Mouse (Mus musculus) heart, adult 8-10 months (tissue): ENCODE results near the gene Gm37240. TPM values are rescaled to one million over a fixed set of nuclear protein-coding genes. Genes with fewer than 3 reads are reported as not detected.

Experiments
- DNase-seq: peaks from one replicate; pipeline ENCODE4 v3.0.0; 2022; ENCODE audit warnings: low spot score
- total RNA-seq, 4 experiments: library from RNA; stranded (reverse); gene quantifications; 2 replicates each; pipeline ENCODE4 v1.2.4; 2022

Gm37240 gene
- total RNA-seq, 4 experiments from 2014 or later: 36.8 to 49.5 (median 39.2) TPM

DNA sequence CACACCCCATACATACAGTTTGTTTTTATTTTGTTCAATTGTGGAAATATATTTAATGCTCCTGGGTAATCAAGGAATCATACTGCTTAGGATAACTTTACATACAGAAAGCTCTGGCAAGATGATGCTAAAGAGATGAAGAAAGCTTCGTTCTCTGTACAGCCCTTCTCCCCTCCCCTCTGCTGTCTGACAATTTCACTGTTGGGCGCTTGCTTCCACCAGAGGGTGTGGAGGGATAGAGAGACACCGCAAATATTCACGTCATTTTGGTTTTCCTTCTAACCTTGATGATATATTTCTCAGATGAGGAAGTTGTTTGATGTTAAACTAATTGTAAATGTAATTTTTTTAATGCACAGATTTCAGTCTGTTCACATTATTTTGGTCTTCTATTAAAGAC is 931.5 kb downstream of the Gm37240 start:
- DNase-seq: no peak

DNA sequence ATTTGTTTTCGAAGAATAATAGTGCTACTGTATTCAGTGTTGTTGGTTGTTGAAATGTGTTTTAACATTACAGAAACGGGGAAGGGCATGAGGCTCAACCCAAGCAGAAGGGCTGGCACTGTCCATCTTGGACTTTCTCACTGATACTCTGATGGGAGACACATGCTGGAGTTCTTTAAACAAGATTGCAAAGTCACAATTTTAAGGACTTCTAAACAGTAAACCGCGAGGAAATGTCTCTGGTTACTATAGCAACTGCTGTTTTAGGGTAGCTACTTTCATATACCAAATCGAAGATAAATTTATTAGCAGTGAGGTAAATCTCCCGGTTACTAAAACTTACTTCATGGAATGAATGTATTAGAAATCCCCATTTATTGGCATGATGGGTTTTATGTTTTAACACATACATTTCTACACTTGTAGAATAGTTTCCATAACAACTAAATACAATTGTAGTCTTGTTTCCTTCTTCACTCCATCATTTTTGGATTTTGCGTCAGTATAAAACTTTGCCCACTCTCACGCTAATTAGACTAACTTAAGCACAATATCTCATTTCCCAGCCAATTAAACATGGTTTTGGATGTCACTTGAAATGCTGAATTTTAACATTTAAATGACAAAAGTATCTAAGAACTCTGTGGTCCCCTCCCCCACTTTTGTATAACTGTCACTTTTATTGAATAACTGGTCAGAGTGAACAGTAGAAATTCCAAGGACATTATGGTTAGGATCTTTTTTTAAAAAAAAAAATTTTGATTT is 932.1 kb downstream of the Gm37240 start:
- DNase-seq: no peak

DNA sequence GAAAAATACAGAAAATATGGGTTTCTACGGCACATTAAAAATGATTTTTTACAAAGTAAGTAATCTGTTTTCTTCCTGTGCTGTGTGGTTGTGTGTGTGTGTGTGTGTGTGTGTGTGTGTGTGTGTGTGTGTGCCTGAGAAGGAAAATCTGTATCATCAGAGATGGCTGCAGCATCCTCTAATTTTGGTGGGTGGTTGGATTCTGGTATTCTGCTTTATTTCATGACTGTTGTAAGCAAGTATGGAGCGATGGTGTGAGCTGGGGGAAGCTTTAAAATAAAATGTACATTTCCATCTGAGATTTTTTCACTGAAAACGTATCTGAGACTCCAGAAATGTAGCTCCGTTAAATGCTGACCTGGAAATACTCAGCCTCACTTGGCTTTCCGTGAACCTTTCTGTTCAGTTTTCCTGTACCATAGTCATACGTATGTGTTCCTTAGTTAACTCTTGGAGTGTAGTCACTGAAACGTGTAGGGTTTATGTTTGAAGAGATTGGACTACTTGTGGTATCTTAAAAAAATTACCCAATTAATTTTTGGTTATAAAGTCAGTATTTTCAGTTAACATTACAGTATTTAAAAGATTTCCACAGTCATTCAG is 934.6 kb downstream of the Gm37240 start:
- no peak for DNase-seq

DNA sequence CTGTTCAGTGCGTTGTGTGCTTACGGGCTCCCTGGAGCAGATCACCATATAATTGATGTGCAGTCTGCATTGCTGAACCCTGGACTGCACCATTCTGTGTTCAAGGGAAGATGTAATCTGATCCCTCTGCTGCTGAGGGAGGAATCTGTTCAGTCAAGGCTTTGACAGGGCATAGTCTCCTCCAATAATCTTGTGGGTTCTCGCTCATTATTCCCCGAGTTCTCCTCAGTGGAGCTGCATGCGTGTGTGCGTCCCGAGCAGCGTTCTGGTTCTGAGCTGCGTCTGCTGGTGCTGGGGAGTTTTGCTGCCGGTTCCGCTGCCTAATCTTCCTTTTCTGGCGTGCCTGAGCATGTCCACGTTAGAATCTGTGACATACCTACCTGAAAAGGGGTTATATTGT is 935.2 kb downstream of the Gm37240 start:
- DNase-seq: peak; percentile 55

DNA sequence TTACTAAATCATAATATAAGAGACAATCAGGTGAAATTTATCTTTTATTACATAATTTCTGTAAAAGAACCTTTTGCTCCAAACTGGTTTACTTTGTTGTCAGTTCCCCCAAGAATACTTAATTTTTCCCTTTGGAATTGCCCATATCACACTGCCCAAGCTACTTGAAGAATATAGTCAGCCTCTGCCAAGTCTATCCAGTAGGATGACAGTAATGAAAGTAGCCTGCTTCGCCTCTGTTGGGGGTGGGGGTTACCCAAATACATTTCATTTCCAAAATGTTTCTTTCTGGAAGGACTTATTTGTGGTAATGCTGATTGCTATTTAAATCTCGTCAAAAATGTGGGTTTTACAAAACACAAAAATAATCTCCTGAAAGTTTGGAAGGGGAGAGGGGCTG is 935.6 kb downstream of the Gm37240 start:
- no peak for DNase-seq

DNA sequence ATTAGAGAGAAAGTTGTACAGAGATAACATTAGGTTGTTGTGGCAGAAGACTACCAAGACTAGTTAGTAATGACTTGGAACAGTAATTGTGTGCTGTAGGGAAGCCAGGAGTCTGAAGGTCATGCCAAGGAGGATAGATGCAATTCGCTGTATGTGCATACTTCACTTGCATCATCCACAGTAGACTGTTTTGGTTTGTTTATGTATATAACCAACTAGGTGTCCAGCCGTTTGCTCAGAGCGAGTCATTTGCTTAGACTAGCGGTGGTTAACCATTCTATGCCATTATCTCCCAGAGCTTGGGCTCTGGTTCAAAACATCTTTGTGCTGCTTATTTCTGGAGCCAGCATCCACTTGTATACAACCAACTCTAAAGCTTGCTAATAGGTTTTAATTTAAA is 937.9 kb downstream of the Gm37240 start:
- no peak for DNase-seq

DNA sequence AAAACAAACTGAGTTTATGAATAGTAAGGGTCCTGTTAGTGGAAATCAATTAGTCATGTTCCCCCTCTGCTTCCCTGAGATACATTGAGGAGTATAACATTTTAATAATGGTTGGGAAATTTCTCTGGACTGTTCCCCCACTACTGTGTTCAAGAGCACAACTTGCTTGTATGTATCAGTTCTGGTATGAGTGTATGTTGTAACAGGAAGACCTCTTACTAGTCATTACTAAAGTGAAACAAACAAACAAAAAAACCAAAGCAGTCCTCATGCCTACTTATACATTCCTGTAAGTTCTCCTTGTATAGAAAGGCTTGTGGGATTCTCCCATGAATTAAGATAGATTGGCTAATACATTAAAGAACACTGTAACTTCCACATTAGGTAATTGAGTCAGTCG is 940.9 kb downstream of the Gm37240 start:
- DNase-seq: no peak

DNA sequence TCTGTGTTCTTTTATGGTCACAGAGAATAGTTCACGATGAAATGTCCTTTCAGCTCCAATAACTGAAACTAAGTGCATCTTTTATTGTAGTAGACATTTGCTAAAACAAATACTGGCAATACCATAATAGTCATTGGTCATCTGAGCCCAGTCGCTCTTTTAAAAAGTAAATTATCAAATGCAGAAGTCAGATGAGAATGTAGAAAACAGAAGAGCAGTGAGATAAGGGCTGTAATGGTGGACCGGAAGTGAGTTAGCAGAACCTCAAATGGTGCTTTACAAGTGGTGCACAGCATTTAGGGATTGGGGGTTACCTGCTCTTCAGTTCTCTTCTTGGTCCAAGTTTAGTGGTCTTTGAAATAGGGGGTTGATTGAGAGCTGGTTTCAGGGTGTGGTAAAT is 942.4 kb downstream of the Gm37240 start:
- no peak for DNase-seq

DNA sequence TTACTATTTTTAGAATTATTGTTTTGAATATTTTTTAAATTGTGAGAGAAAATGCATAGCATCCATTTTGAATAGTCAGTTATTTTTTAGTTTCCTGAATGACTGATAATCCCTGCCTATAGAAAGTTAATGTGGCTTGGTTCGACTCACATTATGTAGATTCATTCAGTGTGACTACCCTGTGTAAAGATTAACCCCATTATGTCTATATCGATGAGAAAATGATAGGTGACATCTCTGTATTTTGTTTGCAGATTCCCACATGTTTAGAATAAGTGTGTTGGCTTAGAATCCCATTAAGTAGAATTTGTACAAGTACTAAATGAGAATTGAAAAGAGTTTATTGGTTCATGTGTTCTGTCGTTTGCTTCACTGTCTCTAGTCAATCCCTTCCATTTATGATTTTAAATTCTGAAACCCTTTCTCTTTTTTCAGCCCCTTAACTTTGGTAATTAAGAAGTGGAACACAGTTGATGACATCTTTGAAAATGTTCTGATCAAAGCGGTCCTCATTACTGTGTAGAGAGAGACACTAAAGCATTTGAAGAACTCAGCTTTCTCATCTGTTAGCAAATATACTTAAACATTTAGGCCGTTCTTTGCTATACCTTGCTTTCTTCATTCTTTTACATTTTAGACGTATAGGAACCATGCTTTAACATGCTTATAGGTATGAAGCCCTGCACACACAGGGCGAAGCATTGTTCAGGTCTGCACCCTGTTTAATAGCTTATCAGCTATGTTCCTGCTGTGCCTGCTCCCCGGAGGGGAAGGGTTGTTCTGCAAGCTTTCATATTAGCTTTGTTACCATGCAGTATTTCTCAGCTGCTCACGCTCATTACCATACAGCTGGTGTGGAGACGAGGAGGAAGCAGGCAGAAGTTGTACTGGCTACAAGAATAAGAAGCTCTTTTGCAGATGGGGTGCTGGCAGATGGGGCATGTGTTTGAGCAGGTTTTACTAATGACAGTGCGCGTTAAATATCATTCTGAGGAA is 949.7 kb downstream of the Gm37240 start:
- DNase-seq: no peak

DNA sequence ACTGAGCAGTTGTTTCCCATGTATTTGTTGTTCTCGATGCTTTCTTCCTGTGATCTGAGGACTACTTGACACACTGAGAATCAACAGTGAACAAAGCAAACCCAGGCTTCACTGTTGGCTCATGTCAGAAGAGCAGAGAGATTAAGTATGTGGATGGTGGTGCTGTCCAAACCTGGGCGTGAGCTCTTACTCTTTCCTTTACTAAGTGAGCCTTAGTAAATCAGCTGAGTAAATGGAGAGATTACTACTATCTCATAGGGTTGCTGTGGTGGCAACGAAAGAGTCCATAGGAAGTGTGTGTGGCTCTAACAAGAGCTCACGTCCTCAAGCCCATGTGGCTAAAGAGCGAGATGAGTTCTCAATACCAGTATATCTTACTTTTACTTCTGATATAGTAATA is 950.4 kb downstream of the Gm37240 start:
- no peak for DNase-seq

DNA sequence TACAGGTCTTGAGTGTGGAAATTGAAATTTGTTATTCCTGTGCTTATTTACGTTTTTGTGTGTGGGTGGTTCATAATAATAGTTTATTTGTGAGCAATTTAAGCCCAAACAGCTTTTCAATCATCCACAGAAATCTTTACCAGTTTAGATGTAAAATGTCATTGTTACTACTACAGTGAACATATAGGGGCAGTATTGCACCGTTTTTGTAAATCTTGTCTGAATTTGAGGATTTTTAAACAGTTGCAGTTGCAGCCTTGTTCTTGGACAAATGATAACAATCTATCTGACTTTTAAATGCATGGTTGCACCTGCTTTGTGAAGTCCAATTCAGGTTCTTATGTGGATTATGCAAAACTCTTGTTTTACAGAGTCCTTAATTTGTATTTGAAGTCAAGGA is 951.1 kb downstream of the Gm37240 start:
- no peak for DNase-seq

DNA sequence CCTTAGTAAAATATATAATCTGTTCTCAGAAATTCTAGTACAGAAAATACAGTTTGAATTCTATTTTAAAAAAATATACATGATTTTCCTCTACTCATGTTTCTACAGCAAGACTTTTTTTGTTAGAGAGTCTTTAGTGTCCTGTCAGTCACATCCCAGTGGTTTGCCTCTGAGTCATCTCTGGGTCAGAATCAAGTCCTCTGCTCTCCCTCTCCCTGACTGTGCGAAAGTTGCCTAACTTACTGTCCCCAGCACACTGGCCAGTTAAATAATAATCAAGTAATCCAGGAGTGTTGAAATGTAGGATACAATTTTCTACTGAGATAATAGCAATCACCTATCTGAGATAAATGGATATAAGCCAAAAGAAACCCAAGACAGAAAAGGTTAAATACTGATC is 951.6 kb downstream of the Gm37240 start:
- DNase-seq: no peak

DNA sequence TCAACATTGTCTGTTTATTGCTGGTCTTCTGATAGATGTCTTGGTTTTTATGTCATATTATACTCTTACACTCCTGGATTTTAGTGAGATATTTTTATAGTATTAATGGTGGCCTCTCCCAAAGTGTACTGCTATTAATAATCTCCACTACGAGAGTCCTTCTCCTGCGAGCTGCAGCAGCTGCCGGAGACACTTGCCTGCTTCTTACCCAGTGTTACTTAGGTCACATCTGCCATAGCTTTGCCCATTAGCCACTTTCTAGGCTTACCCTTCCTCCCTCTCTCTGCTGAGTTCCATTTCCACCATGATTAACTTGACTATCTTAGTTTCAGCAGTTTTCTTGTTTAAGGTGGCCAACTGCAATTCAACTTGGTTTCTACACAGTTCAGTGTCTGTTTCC is 956.6 kb downstream of the Gm37240 start:
- DNase-seq: no peak

DNA sequence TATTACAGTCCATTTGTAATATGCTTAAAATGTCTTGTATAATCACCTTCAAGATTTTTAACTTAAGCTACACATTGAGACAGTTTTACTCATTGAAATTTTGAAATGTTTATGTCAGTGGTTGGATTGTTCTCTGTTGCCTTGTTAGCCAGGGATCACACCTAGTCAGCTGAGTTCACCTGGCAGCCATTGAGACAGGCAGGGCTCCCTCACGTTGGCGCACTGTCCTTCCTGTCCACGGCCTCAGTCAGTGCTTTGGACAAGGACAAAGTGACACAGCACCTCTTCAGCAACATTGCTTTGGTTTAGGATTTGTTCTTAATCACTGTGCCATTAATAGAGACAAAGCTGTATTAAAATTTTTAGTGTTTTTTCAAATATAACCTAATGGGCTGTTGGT is 958.1 kb downstream of the Gm37240 start:
- no peak for DNase-seq

DNA sequence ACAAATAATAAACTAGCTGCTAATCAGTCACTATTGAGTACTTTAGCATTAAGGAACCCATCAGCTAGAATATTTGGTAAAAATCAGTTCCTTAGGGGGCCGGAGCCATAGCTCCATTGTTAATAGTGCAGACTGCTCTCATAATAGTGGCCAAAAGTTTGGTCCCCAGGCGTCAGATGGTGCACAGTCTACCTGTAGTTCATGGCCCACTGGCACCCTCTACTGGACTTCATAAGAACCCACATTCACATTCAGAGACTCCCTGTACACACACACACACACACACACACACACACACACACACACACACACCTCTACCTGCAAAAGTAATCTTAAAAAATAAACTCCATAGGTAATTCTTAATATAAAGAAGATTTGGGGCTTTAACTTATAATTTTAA is 959.4 kb downstream of the Gm37240 start:
- no peak for DNase-seq

DNA sequence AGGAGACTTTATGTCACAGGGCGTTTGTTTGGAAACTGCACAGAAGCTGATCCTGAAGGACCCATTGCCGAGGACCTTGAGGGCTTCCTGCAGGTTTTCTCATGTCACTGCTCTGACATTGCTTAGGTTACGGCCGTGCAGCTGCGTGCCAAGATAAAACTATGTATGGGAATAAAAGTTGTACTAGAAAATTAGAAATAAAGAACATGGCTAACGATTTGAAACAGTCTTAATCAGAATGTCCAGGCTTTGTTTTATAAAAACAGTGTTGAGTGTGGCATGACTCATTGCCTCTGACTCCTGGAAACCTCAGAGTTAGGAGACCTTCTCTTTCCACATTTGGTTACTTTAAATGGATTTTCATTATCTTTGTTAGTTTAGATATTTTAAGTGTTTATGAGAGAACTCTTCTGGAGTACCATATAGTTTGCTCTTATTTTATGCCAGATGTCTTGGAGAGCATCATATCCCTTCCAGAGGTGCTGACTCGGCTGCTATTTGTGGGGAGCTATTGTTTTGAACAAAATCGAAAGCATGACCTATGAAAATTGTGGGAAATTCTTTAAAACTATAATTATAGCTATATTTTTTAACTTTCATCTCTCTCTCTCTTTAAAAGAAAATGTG is 960.0 kb downstream of the Gm37240 start:
- no peak for DNase-seq

DNA sequence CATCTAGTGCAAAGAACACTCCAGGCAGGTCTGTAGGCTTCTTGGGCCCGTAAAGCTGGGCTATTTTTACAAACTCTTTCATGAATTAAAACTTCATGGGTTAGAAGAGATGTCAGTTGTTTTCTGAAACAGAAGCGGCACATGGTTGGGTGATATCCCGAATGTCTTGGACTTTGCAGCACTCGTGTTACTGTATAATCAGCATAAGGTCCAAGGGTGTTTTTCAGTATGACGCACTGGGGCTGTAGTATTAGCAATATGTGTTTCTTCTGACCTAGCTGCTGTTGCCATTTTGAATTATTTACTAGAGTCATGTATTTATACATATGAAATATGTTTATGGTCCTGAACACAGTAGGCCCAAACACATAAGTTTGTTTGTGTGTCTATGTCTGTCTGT is 961.2 kb downstream of the Gm37240 start:
- DNase-seq: no peak

DNA sequence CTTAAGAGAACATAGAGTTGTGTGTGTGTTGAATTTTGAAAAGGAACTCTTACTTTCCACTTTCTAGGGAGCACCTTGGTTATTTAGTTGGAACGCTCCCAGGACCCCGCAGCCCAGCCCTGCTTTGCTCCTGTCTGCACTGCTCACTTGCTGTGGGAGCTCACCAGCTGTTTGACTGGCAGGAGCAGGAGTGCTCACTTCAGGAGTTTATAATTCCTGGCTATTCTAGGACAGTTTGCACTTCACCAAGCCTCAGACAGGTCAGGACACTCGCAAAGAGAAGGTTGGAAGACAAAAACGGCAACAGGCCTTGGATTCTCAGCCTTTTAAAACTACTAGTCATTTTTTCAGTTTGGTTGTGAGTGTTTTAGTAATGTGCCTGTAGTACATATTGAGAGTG is 962.1 kb downstream of the Gm37240 start:
- DNase-seq: no peak

DNA sequence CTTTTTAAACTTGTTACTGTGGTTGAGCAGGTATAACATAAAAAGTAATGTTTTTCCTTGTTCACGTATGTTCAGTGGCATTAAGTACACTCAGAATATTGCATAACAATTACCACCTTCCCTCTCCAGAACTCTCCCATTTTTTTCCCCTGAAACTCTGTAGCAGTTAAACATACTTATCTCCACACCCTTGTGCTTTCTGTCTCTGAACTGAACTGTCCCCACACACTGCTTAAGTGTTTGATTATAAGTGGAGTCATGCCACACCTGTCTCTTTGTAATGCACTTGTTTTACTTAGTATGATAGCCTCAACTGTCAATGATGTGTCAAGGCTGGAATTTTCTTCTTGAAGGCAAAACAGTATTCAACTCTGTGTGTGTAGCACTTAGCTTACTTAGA is 963.6 kb downstream of the Gm37240 start:
- DNase-seq: no peak

DNA sequence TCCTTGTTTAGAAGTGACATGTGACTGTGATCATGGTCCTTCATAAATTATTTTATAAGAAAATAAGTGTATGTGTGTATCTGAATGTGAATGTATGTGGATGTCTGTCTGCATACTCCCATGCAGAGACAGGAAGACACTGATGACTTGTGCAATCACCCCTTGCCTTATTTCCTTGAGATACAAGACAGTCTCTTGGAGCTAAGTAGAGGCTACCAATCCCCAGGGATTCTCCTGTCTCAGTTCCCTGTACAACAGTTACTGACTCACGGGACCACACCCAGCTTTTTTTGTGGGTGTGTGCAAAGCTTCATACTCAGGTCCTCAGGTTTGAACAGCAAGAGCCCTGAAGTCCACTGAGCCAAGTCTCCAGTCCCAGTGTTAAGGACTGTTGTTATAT is 964.1 kb downstream of the Gm37240 start:
- DNase-seq: no peak

DNA sequence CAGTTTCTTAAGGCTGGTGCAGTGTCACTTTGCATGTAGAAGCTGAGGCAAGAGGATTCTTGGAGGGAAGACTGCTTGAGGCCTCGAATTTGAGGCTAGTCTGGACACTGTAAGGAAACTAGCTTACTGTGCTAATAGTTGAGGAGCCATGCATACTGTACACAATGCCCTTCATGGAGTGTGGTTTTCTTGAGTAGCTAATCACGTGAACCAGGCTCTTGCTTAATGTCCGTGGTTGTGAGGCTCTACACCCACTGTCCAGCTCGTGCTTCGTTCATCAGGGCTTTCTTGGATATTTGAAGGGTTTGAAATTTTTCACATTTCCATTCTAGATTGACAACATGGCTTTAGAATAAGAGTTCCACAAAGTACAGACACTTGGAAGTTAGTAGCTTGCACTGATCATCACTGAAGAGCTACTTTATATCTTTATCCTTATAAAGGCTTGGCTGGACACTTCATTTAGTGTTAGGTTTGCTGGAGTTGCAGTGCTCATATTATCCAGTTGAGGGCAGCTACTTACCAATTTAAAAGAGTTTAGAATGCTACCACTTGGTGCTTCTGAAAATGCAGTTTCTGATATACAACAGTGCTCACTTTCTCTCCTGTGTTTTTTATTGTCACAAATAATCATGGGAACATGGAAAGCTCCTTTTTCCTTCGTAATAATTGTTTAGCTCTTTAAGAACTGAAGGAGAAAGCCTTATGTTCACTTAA is 965.5 kb downstream of the Gm37240 start:
- peak; percentile 49 for DNase-seq
